In the genomic region with DNA sequence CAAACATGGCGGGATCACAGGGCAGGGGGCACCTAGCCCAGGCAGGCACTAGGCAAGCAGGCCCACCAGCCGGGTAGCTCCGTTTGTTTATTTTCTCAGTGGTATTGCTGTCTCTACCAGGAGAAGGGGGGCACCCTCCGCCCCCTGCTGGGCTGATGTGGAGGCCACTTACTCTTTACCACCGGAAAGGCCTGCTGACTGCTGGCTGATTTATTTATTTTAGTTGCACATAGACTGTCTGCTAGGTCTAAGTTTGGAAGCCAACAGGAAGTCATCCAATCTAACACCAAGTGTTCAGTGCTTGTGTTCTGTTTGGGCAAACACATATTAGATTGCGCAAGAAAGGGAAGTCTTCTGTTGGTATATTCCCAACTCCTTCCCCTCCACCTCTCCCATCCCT, we compare ENCODE assay signal across 8 mouse cellular contexts.
DNase-seq lines count a peak whose midpoint lies in the region; ATAC-seq lines count a peak whose summit lies in the region.

No protein-coding gene starts in this region.

- no peaks in the 10 kb centered on the region for H3K36me3 ChIP-seq in megakaryocyte, embryonic 14.5 days (replicated peaks; ENCODE audit: low read length)
- H3K36me3 ChIP-seq in lung, embryonic 15.5 days, result no peaks in the 10 kb centered on the region

- H3K4me2 ChIP-seq in lung, embryonic 15.5 days, result 0 out of 2 replicates have a peak overlapping the region, but pooled peaks have one; percentile 6

- no peak for ATAC-seq in megakaryocyte, adult 5-6 weeks (ENCODE audit: poor library complexity, severe bottlenecking)
- ATAC-seq in common myeloid progenitor, adult 5-6 weeks (replicated peaks; ENCODE audit: low read depth, poor library complexity, severe bottlenecking), result peak; percentile 94
- ATAC-seq in lung, embryonic 15.5 days (ENCODE audit: borderline replicate concordance, extremely low read depth, low FRiP score, low TSS enrichment), result peak; percentile 87

- H3K27ac ChIP-seq in lung, embryonic 15.5 days, result 0 out of 2 replicates have a peak overlapping the region, but pooled peaks have one; percentile 37

- H3K9me3 ChIP-seq in megakaryocyte, embryonic 14.5 days, result no peaks in the 10 kb centered on the region
- no peaks in the 10 kb centered on the region for H3K9me3 ChIP-seq in lung, embryonic 15.5 days

- H3K9ac ChIP-seq in lung, embryonic 15.5 days, result no peak overlapping the region

- peaks cover 13% of the 10 kb centered on the region for H3K27me3 ChIP-seq in megakaryocyte, embryonic 14.5 days (replicated peaks)
- H3K27me3 ChIP-seq in lung, embryonic 15.5 days, result peaks cover 21% of the 10 kb centered on the region; the same call in 1 of the 2 replicates

- peak; percentile 76 for DNase-seq in kidney, adult 11 months
- DNase-seq in MN1 (ENCODE audit: low spot score), result no peak
- no peak for DNase-seq in right cerebral cortex, adult 2 months (ENCODE audit: low spot score in 2 of 2)
- no peak for DNase-seq in urinary bladder, postnatal 25 days (ENCODE audit: low spot score)

- WGBS in lung, embryonic 15.5 days, result 23% methylated on average over 6 of the region's 6 CpGs

- H3K4me3 ChIP-seq in megakaryocyte, embryonic 14.5 days (replicated peaks), result peak overlapping the region; percentile 56
- H3K4me3 ChIP-seq in lung, embryonic 15.5 days, result no peak overlapping the region

- H3K4me1 ChIP-seq in megakaryocyte, embryonic 14.5 days, result peaks cover 20% of the 10 kb centered on the region
- peaks cover 26% of the 10 kb centered on the region for H3K4me1 ChIP-seq in lung, embryonic 15.5 days
